Mouse (Mus musculus): Measurements from ENCODE around the gene Spa17.

The Spa17 gene

DNA sequence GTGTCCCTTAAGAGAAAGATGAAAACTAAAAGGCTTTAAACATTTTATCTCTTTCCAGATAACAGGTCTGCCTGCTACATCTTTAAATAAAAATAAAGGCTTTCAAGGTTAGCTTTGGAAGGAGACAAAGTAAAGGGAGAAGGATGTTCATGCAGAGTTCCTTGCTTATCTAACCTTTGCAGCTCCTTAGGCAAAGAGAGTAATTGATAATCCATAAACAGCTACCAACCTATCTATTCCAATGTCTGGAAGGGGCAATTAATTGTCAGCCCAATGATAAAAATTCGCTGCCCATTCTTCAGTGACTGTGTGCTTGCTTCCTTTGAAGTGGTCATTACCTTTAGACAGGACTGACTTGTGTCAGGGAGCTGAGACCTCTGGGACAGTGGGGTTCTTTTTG lies 49.7 kb downstream of the Spa17 start:
- no peak for DNase-seq (ENCODE audit: low spot score in 2 of 2)

GRCm38 (mm10) chr9:37560617-37561016 lies 52.9 kb downstream of the Spa17 start:
- no peak for DNase-seq (ENCODE audit: low spot score in 2 of 2)

DNA sequence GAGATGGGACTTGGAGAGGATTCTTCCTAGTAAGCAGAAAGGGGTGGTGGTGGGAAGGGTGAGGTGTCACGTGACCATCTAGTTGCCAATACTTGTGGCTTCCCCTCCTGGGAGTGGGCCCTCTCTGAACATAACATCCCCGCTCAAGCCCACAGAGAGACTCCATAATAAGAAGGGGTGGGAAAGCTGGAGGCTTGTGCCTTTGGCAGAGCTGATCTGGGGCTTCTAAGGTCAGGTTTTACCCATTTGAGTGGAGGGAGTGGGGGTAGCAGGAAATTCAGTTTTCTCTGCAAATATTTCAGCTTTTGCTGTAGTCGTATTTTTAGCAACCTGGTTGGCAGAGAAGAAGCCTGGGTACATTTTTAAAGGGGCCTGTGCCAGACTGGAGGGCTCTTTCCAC lies 57.2 kb downstream of the Spa17 start:
- no peak for DNase-seq (ENCODE audit: low spot score in 2 of 2)

GRCm38 (mm10) chr9:37554838-37555748 lies 58.4 kb downstream of the Spa17 start, which contains the start of gene Siae:
Gene Siae (plus strand): TSS chr9:37555698.
- no peak for DNase-seq (ENCODE audit: low spot score in 2 of 2)

GRCm38 (mm10) chr9:37554279-37554678 lies 59.2 kb downstream of the Spa17 start:
- DNase-seq (ENCODE audit: low spot score in 2 of 2), result no peak
